Mouse (Mus musculus): ENCODE data around the gene Asrgl1. TPM values are rescaled to one million over a fixed set of nuclear protein-coding genes. Genes with fewer than 3 reads are reported as not detected.

Asrgl1 gene
- total and polyA plus RNA-seq, 2 experiments: 1.7 to 7.6 TPM

DNA sequence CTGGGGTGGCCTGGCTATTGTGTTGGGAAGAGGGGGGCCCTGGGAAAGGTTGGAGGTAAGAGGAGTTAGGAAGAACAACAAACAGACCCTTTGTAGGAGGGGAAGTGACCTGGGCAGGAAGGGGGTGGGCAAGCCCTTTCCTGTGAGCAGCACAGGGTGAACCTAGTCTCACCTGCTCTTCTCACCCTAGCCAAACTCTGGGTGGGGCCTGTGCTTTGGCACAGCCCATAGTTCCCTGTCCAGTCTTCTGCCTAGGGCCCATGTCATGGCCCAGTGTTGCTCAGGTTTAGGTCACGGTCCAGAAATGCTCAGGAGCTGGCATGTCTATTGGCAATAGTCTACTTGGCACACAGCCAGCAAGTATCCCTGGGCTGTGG, 28.1 kb downstream of the Asrgl1 start:
- Histone ChIP-seq H3K4me1 (ENCODE audit: control insufficient read depth, insufficient read depth, low read length) (peaks cover 5% of the 10 kb centered on the region; the same call in 1 of the 2 replicates), H3K27me3 (ENCODE audit: control insufficient read depth, insufficient read depth, low read length) (no peaks in the 10 kb centered on the region), H3K4me3 (ENCODE audit: insufficient read depth, low read depth, low read length) (no peak overlapping the region), H3K79me2 (ENCODE audit: control insufficient read depth, insufficient read depth, low read length) (no peaks in the 10 kb centered on the region), H3K9ac (ENCODE audit: low read depth, low read length) (no peak overlapping the region), H3K27ac (replicated peaks; ENCODE audit: insufficient read depth, low read depth, low read length) (no peak overlapping the region), H3K36me3 (ENCODE audit: control insufficient read depth, insufficient read depth, low read length) (no peaks in the 10 kb centered on the region)
- WGBS: 20% methylated on average over 1 of the region's 1 CpGs
- peak; percentile 63 for DNase-seq (ENCODE audit: extremely low read depth, low read depth, low spot score)
- TF ChIP-seq POLR2A (IDR thresholded peaks at IDR 0.05; ENCODE audit: extremely low read depth, insufficient read depth, low read length) (no peak), CTCF (IDR thresholded peaks at IDR 0.05; ENCODE audit: low read depth, low read length) (no peak)

DNA sequence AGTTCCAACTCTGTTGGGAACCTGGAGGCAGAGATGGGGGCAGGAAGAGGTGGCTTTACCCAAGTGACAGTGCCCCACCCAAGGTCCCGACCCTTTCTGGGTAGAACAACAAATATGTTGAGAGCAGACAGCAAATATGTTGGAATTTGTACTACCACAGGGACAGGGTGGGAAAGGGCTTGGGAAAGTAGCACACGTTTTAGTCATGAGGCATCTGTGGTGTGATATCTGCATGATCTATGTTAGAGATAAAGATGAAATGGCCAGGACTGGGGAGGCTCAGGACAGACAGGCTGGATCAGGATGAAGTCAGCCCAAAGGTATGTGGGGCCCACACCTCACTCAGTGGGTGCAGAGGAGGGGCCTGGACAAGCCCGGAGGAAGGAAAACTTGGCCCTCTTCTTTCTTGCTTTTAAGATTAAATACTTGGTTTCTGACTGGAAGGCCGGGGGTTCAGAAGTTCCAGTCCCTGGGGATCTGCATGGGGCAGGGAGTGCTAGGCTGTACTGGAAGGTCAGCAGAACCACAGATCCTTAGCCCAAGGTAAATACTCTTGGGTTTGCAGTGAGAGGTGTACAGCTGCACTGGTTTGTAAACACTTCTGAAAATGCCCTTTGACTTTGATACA, 28.6 kb downstream of the Asrgl1 start:
- Histone ChIP-seq H3K79me2 (ENCODE audit: control insufficient read depth, insufficient read depth, low read length) (no peaks in the 10 kb centered on the region), H3K36me3 (ENCODE audit: control insufficient read depth, insufficient read depth, low read length) (no peaks in the 10 kb centered on the region), H3K4me3 (ENCODE audit: insufficient read depth, low read depth, low read length) (no peak overlapping the region), H3K9ac (ENCODE audit: low read depth, low read length) (no peak overlapping the region), H3K27ac (replicated peaks; ENCODE audit: insufficient read depth, low read depth, low read length) (no peak overlapping the region), H3K4me1 (ENCODE audit: control insufficient read depth, insufficient read depth, low read length) (peaks cover 5% of the 10 kb centered on the region; the same call in 1 of the 2 replicates), H3K27me3 (ENCODE audit: control insufficient read depth, insufficient read depth, low read length) (no peaks in the 10 kb centered on the region)
- 34% methylated on average over 4 of the region's 4 CpGs for WGBS
- no peak for TF ChIP-seq POLR2A (IDR thresholded peaks at IDR 0.05; ENCODE audit: extremely low read depth, insufficient read depth, low read length)
- TF ChIP-seq CTCF (IDR thresholded peaks at IDR 0.05; ENCODE audit: low read depth, low read length): no peak
- peak; percentile 73 for DNase-seq (ENCODE audit: extremely low read depth, low read depth, low spot score)

DNA sequence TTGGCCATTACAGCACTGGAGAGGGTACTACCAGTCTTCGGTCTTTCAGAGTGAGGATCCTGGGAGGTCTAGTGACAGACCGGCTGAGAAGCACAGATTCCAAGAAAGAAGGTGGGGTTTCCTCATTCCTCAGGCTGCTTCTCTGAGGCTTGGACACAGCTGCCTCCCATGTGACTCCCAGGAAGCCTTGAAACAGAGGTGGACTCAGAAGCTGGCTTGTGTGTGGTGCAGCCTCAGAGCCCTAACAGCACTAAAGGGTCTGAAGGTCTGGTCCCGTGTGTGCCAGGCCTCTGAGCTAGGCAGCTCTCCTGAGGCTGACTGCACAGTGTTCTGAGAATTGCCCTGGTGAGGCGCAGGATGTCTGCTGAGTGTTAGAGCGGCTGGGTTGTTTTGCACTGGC, 29.3 kb downstream of the Asrgl1 start:
- Histone ChIP-seq H3K4me3 (ENCODE audit: insufficient read depth, low read depth, low read length) (no peak overlapping the region), H3K4me1 (ENCODE audit: control insufficient read depth, insufficient read depth, low read length) (peaks cover 5% of the 10 kb centered on the region; the same call in 1 of the 2 replicates), H3K79me2 (ENCODE audit: control insufficient read depth, insufficient read depth, low read length) (no peaks in the 10 kb centered on the region), H3K36me3 (ENCODE audit: control insufficient read depth, insufficient read depth, low read length) (no peaks in the 10 kb centered on the region), H3K27ac (replicated peaks; ENCODE audit: insufficient read depth, low read depth, low read length) (no peak overlapping the region), H3K9ac (ENCODE audit: low read depth, low read length) (no peak overlapping the region), H3K27me3 (ENCODE audit: control insufficient read depth, insufficient read depth, low read length) (no peaks in the 10 kb centered on the region)
- TF ChIP-seq POLR2A (IDR thresholded peaks at IDR 0.05; ENCODE audit: extremely low read depth, insufficient read depth, low read length) (no peak), CTCF (IDR thresholded peaks at IDR 0.05; ENCODE audit: low read depth, low read length) (no peak)
- WGBS: 88% methylated on average over 5 of the region's 5 CpGs
- DNase-seq (ENCODE audit: extremely low read depth, low read depth, low spot score): no peak

DNA sequence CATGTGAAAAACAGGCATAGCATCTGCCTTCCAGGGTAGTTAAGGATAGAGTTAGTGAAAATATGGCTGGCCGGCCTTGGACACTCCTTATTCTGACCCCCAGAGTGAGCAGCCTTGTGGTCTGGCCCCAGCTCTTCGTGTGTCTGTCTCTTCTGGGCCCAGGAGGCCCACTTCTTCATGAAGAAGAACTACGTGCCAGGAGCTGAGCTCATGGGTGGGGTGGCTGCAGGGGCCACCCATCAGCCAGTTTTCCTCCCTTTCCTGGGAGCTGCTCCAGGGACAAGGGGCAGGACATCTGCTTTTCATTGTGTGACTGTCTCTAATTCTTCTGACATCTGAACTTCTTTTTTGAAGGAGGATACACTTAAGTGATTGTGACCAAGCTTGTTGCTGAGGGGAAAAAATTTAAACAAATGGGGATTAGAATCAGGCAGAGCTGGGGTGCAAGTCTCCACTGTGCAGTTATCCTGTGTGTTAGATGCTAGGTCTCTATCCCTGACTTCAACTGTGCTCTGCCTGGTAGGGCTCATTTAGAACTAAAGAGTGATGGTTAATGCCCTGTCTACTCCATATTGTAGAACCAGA, 30.2 kb downstream of the Asrgl1 start:
- H3K4me3 ChIP-seq (ENCODE audit: insufficient read depth, low read depth, low read length): no peak overlapping the region
- H3K79me2 ChIP-seq (ENCODE audit: control insufficient read depth, insufficient read depth, low read length): no peaks in the 10 kb centered on the region
- no peak overlapping the region for H3K9ac ChIP-seq (ENCODE audit: low read depth, low read length)
- H3K27ac ChIP-seq (replicated peaks; ENCODE audit: insufficient read depth, low read depth, low read length): no peak overlapping the region
- H3K27me3 ChIP-seq (ENCODE audit: control insufficient read depth, insufficient read depth, low read length): no peaks in the 10 kb centered on the region
- no peak for DNase-seq (ENCODE audit: extremely low read depth, low read depth, low spot score)
- H3K4me1 ChIP-seq (ENCODE audit: control insufficient read depth, insufficient read depth, low read length): peaks cover 5% of the 10 kb centered on the region; the same call in 1 of the 2 replicates
- TF ChIP-seq CTCF (IDR thresholded peaks at IDR 0.05; ENCODE audit: low read depth, low read length) (no peak), POLR2A (IDR thresholded peaks at IDR 0.05; ENCODE audit: extremely low read depth, insufficient read depth, low read length) (no peak)
- H3K36me3 ChIP-seq (ENCODE audit: control insufficient read depth, insufficient read depth, low read length): no peaks in the 10 kb centered on the region
- WGBS: 88% methylated on average over 3 of the region's 3 CpGs

DNA sequence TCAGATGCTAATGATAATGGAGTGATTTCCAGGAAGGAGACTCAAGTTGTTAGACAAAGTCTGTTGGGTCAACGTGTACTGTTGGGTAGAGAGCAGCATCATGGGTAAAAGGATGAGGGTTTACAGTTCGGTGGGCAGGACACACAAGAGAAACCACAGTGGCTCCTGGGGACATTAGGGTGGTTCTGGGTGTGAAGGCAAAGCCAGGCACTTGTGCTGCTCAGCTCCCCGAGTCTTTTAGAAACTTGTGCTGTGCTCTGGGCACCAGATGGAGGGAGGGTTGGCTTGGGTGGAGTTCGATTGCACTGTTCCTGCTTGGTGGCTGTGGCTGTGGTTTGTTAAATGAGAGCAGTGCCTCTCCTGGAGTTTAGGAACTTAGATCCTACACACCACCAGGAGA, 31.4 kb downstream of the Asrgl1 start:
- Histone ChIP-seq H3K79me2 (ENCODE audit: control insufficient read depth, insufficient read depth, low read length) (no peaks in the 10 kb centered on the region), H3K36me3 (ENCODE audit: control insufficient read depth, insufficient read depth, low read length) (no peaks in the 10 kb centered on the region), H3K4me1 (ENCODE audit: control insufficient read depth, insufficient read depth, low read length) (peaks cover 5% of the 10 kb centered on the region; the same call in 1 of the 2 replicates), H3K27ac (replicated peaks; ENCODE audit: insufficient read depth, low read depth, low read length) (no peak overlapping the region), H3K9ac (ENCODE audit: low read depth, low read length) (no peak overlapping the region), H3K4me3 (ENCODE audit: insufficient read depth, low read depth, low read length) (no peak overlapping the region), H3K27me3 (ENCODE audit: control insufficient read depth, insufficient read depth, low read length) (no peaks in the 10 kb centered on the region)
- no peak for TF ChIP-seq CTCF (IDR thresholded peaks at IDR 0.05; ENCODE audit: low read depth, low read length)
- TF ChIP-seq POLR2A (IDR thresholded peaks at IDR 0.05; ENCODE audit: extremely low read depth, insufficient read depth, low read length): no peak
- WGBS: 80% methylated on average over 4 of the region's 4 CpGs
- DNase-seq (ENCODE audit: extremely low read depth, low read depth, low spot score): no peak

DNA sequence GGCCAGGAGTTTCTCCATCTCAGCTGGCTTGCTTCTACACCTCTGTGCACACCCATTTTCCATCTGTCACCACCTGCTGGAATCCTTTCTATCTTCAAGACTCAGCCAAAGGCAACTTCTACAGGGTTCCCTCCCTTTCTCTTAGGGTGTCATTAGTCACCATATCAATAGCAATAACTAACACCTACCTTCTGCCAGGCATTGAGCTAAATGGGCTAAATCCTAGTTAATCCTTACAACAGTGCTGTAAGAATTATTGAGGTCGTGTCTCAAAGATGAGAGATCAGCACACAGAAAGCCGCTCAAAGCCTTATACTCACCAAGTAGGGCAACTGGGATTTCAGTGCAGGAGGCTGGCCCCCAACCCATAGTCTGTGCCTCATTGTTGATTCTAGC, 34.4 kb downstream of the Asrgl1 start:
- DNase-seq (ENCODE audit: extremely low read depth, low read depth, low spot score): no peak
- H3K79me2 ChIP-seq (ENCODE audit: control insufficient read depth, insufficient read depth, low read length): no peaks in the 10 kb centered on the region
- H3K27ac ChIP-seq (replicated peaks; ENCODE audit: insufficient read depth, low read depth, low read length): no peak overlapping the region
- no peaks in the 10 kb centered on the region for H3K27me3 ChIP-seq (ENCODE audit: control insufficient read depth, insufficient read depth, low read length)
- H3K4me3 ChIP-seq (ENCODE audit: insufficient read depth, low read depth, low read length): no peak overlapping the region
- 90% methylated on average over 2 of the region's 2 CpGs for WGBS
- H3K4me1 ChIP-seq (ENCODE audit: control insufficient read depth, insufficient read depth, low read length): peaks cover 4% of the 10 kb centered on the region; the same call in 1 of the 2 replicates
- TF ChIP-seq CTCF (IDR thresholded peaks at IDR 0.05; ENCODE audit: low read depth, low read length) (no peak), POLR2A (IDR thresholded peaks at IDR 0.05; ENCODE audit: extremely low read depth, insufficient read depth, low read length) (no peak)
- H3K36me3 ChIP-seq (ENCODE audit: control insufficient read depth, insufficient read depth, low read length): no peaks in the 10 kb centered on the region
- H3K9ac ChIP-seq (ENCODE audit: low read depth, low read length): no peak overlapping the region

Data from liver, adult 2 months (tissue).